In genomic region chr1:59298491-59299090, GRCm38 (mm10) we compare ENCODE assay signal across 23 mouse cellular contexts. TPM values are rescaled to one million over a fixed set of nuclear protein-coding genes. Genes with fewer than 3 reads are reported as not detected.
DNase-seq lines count a peak whose midpoint lies in the region; ATAC-seq and TF ChIP-seq lines count a peak whose summit lies in the region.
"Had no signal": no experiment of that assay in that cellular context is flagged by ENCODE, and none has a peak within 500 bp of the region (broad histone marks: within the 10 kb centered on the region; RNA-seq: fewer than 3 reads in every experiment).

No protein-coding gene starts in this region.

- H3K4me1 ChIP-seq in limb, embryonic 13.5 days, result peaks cover 8% of the 10 kb centered on the region; the same call in 1 of the 2 replicates
- H3K4me1 ChIP-seq in limb, embryonic 10.5 days, result peaks cover 11% of the 10 kb centered on the region; the same call in 1 of the 2 replicates
- peaks cover 6% of the 10 kb centered on the region; the same call in 1 of the 2 replicates for H3K4me1 ChIP-seq in thymus, adult 2 months (replicated peaks; ENCODE audit: control insufficient read depth, insufficient read depth, low read length)
- H3K4me1 ChIP-seq: forebrain, embryonic 15.5 days; liver, embryonic 15.5 days; midbrain, embryonic 13.5 days; neural tube, embryonic 13.5 days had no signal

- no peak overlapping the region; the same call in 1 of the 2 replicates for H3K4me3 ChIP-seq in gastrocnemius, adult 2 months
- H3K4me3 ChIP-seq in limb, embryonic 13.5 days, result no peak overlapping the region
- no peak overlapping the region for H3K4me3 ChIP-seq in limb, embryonic 10.5 days
- H3K4me3 ChIP-seq in thymus, adult 2 months (ENCODE audit: control insufficient read depth, insufficient read depth, low read length), result no peak overlapping the region
- H3K4me3 ChIP-seq: forebrain, embryonic 15.5 days; heart, embryonic 13.5 days; limb, embryonic 15.5 days; liver, embryonic 15.5 days; midbrain, embryonic 13.5 days; neural tube, embryonic 13.5 days had no signal

- 41% methylated on average over 9 of the region's 9 CpGs for WGBS in limb, embryonic 13.5 days
- 68% methylated on average over 9 of the region's 9 CpGs for WGBS in limb, embryonic 10.5 days
- WGBS in thymus, adult 2 months, result 52% methylated on average over 9 of the region's 9 CpGs

- H3K9me3 ChIP-seq in limb, embryonic 13.5 days, result no peaks in the 10 kb centered on the region
- H3K9me3 ChIP-seq in limb, embryonic 10.5 days (replicated peaks), result no peaks in the 10 kb centered on the region
- H3K9me3 ChIP-seq: forebrain, embryonic 15.5 days; G1E; heart, embryonic 13.5 days; limb, embryonic 15.5 days; liver, embryonic 15.5 days; midbrain, embryonic 13.5 days; neural tube, embryonic 13.5 days had no signal

- H3K9ac ChIP-seq in limb, embryonic 13.5 days, result no peak overlapping the region
- H3K9ac ChIP-seq: forebrain, embryonic 15.5 days; heart, embryonic 13.5 days; limb, embryonic 15.5 days; liver, embryonic 15.5 days; midbrain, embryonic 13.5 days; neural tube, embryonic 13.5 days had no signal

- intact Hi-C loops in gastrocnemius, adult 2 months (cut with DNase I), result no loop called here

- no peak for TF ChIP-seq POLR2A in thymus, adult 2 months (IDR thresholded peaks at IDR 0.05; ENCODE audit: control insufficient read depth, extremely low read depth, insufficient read depth, low read length, poor library complexity)

- TF ChIP-seq CTCF in gastrocnemius, adult 2 months (IDR thresholded peaks at IDR 0.05), result no peak
- TF ChIP-seq CTCF in thymus, adult 2 months (IDR thresholded peaks at IDR 0.05; ENCODE audit: borderline replicate concordance, control insufficient read depth, extremely low read depth, insufficient read depth, low read length, poor library complexity), result no peak

- no peaks in the 10 kb centered on the region for H3K36me3 ChIP-seq in limb, embryonic 13.5 days
- H3K36me3 ChIP-seq in limb, embryonic 10.5 days, result no peaks in the 10 kb centered on the region
- H3K36me3 ChIP-seq in thymus, adult 2 months (ENCODE audit: control insufficient read depth, insufficient read depth, low read length), result no peaks in the 10 kb centered on the region
- H3K36me3 ChIP-seq: forebrain, embryonic 15.5 days; G1E; heart, embryonic 13.5 days; limb, embryonic 15.5 days; liver, embryonic 15.5 days; midbrain, embryonic 13.5 days; neural tube, embryonic 13.5 days had no signal

- no peaks in the 10 kb centered on the region for H3K27me3 ChIP-seq in limb, embryonic 13.5 days
- no peaks in the 10 kb centered on the region for H3K27me3 ChIP-seq in limb, embryonic 10.5 days (ENCODE audit: low read depth, poor library complexity, severe bottlenecking)
- no peaks in the 10 kb centered on the region for H3K27me3 ChIP-seq in thymus, adult 2 months (ENCODE audit: control insufficient read depth, insufficient read depth, low read length)
- H3K27me3 ChIP-seq: forebrain, embryonic 15.5 days; heart, embryonic 13.5 days; limb, embryonic 15.5 days; liver, embryonic 15.5 days; neural tube, embryonic 13.5 days had no signal

- H3K4me2 ChIP-seq in limb, embryonic 13.5 days (replicated peaks), result no peak overlapping the region
- H3K4me2 ChIP-seq: forebrain, embryonic 15.5 days; heart, embryonic 13.5 days; limb, embryonic 15.5 days; liver, embryonic 15.5 days; midbrain, embryonic 13.5 days; neural tube, embryonic 13.5 days had no signal

- no peak for DNase-seq in gastrocnemius, adult 2 months
- DNase-seq in gastrocnemius, adult 8-10 months (ENCODE audit: low spot score in 2 of 2), result no peak
- DNase-seq in limb, embryonic 10.5 days (ENCODE audit: low spot score), result no peak
- DNase-seq in thymus, adult 2 months, result peak; percentile 29
- DNase-seq in testis, postnatal 14 days (ENCODE audit: low spot score), result no peak
- DNase-seq in cerebellum, adult 9-10 months, result no peak
- DNase-seq: cerebellum, adult 2 months; heart, postnatal 4 days; kidney, adult 11 months; kidney, postnatal 36 days; lung, postnatal 10 days; right cerebral cortex, adult 18-20 months had no signal

- H3K27ac ChIP-seq in gastrocnemius, adult 2 months, result peak overlapping the region; percentile 61
- H3K27ac ChIP-seq in limb, embryonic 13.5 days, result peak overlapping the region; percentile 33; the same call in 1 of the 2 replicates
- no peak overlapping the region for H3K27ac ChIP-seq in limb, embryonic 10.5 days
- no peak overlapping the region for H3K27ac ChIP-seq in thymus, adult 2 months (ENCODE audit: control insufficient read depth, insufficient read depth, low read length)
- H3K27ac ChIP-seq: forebrain, embryonic 15.5 days; heart, embryonic 13.5 days; limb, embryonic 15.5 days; liver, embryonic 15.5 days; midbrain, embryonic 13.5 days; neural tube, embryonic 13.5 days had no signal

- no peak for ATAC-seq in limb, embryonic 13.5 days (ENCODE audit: low FRiP score, low read depth)
- ATAC-seq: forebrain, embryonic 15.5 days; hindbrain, embryonic 16.5 days; midbrain, embryonic 13.5 days had no signal

RNA-seq across cellular contexts. Expression of gene Cdk15, which starts 41.9 kb away (rescaled TPM):
- total RNA-seq in gastrocnemius, adult 2 months (2021), result under 1 TPM in 1 of 2 experiments, not detected in 1; 0.14 TPM
- under 1 TPM in 1 of 4 experiments, not detected in 3; 0.22 TPM for total RNA-seq in gastrocnemius, adult 8-10 months (2022)
- polyA plus RNA-seq in limb, embryonic 13.5 days (2015; fragmentation: Nextera tagmentation; extraction: Ambion mirVana), result 0.15 and 0.43 TPM in 2 replicates
- 0.08 and 0.26 TPM in 2 replicates for polyA plus RNA-seq in limb, embryonic 10.5 days (2016; fragmentation: Nextera tagmentation; extraction: Ambion mirVana)
- 0.12 TPM in 1 of 2 replicates, not detected in the other for polyA plus RNA-seq in thymus, adult 2 months (2012; rRNA removed)
- total RNA-seq: common myeloid progenitor, adult 5-6 weeks; G1E; heart, postnatal 4 days; megakaryocyte progenitor cell, adult 5-6 weeks had no signal
- polyA plus RNA-seq: heart, embryonic 13.5 days; liver, embryonic 15.5 days had no signal

Comparison
In these comparisons a context has a peak if more than half of its experiments do, and no peak if none do; other contexts are left out.
1. H3K27ac ChIP-seq: peak in gastrocnemius, adult 2 months (single experiment) and limb, embryonic 13.5 days (single experiment); none in limb, embryonic 10.5 days (single experiment) and thymus, adult 2 months (single experiment).